Mouse (Mus musculus): ENCODE results near the gene Arf1. TPM values are rescaled to one million over a fixed set of nuclear protein-coding genes. Genes with fewer than 3 reads are reported as not detected.

Gene Arf1
- 178 and 203 TPM in 2 replicates for polyA plus RNA-seq (2012; rRNA removed)

GRCm38 (mm10) chr11:59228122-59228953 is at the start of gene Arf1:
Gene Arf1 (minus strand): TSS chr11:59228270.

GRCm38 (mm10) chr11:59208153-59208831 is 19.8 kb downstream of the Arf1 start, which contains the start of gene 2310033P09Rik:
Gene 2310033P09Rik (plus strand): TSS chr11:59208321.

GRCm38 (mm10) chr11:59202081-59202995 is 25.7 kb downstream of the Arf1 start, which contains the start of gene Mrpl55:
Gene Mrpl55 (plus strand): TSS chr11:59202486.

GRCm38 (mm10) chr11:59192059-59192386 is 36.0 kb downstream of the Arf1 start, which contains the start of gene Guk1:
Gene Guk1 (minus strand): TSS chr11:59192212.

GRCm38 (mm10) chr11:59182864-59183331 is 45.2 kb downstream of the Arf1 start, which contains the start of gene Gjc2:
Gene Gjc2 (minus strand): TSS chr11:59183213.

GRCm38 (mm10) chr11:59163255-59164236 is 64.5 kb downstream of the Arf1 start, which contains the start of gene Iba57:
Gene Iba57 (minus strand): TSS chr11:59163739.

Other genes with a start within 250 kb of the Arf1 start
- 0.10 and 0.32 TPM in 2 replicates for gene Obscn, start 91.9 kb downstream of the Arf1 start, polyA plus RNA-seq (2012; rRNA removed)
- 7.9 and 8.4 TPM in 2 replicates for gene Iba57, start 64.5 kb downstream of the Arf1 start, polyA plus RNA-seq (2012; rRNA removed)
- gene Gjc2, start 45.1 kb downstream of the Arf1 start, polyA plus RNA-seq (2012; rRNA removed) = 0.03 TPM in 2 replicates
- gene Guk1, start 36.1 kb downstream of the Arf1 start, polyA plus RNA-seq (2012; rRNA removed) = 36.1 and 41.5 TPM in 2 replicates
- 23.3 and 25.0 TPM in 2 replicates for gene Mrpl55, start 25.8 kb downstream of the Arf1 start, polyA plus RNA-seq (2012; rRNA removed)
- 23.5 and 24.0 TPM in 2 replicates for gene 2310033P09Rik, start 19.9 kb downstream of the Arf1 start, polyA plus RNA-seq (2012; rRNA removed)
- gene Wnt3a, start 62.5 kb upstream of the Arf1 start, polyA plus RNA-seq (2012; rRNA removed) = 0.02 TPM in 2 replicates
- 0.10 and 0.21 TPM in 2 replicates for gene Wnt9a, start 78.7 kb upstream of the Arf1 start, polyA plus RNA-seq (2012; rRNA removed)
- not detected in 2 replicates for gene Prss38, start 147.4 kb upstream of the Arf1 start, polyA plus RNA-seq (2012; rRNA removed)
- 2.7 and 3.5 TPM in 2 replicates for gene Jmjd4, start 221.8 kb upstream of the Arf1 start, polyA plus RNA-seq (2012; rRNA removed)
- gene Snap47, start 222.9 kb upstream of the Arf1 start, polyA plus RNA-seq (2012; rRNA removed) = 11.5 and 13.8 TPM in 2 replicates
- gene Zfp867, start 244.2 kb upstream of the Arf1 start, polyA plus RNA-seq (2012; rRNA removed) = 0.71 and 0.76 TPM in 2 replicates

All from liver, embryonic 14 days (tissue).